Mouse (Mus musculus) forebrain, embryonic 13.5 days (tissue): Measurements from ENCODE around the gene Utrn. TPM values are rescaled to one million over a fixed set of nuclear protein-coding genes. Genes with fewer than 3 reads are reported as not detected.

Experiments
- ATAC-seq: fragments of 200-750 bp; cut with Nextera tagmentation; 2 replicates; pipeline ENCODE4 v1.8.0; 2017
- H3K27ac ChIP-seq: fragments of 300-500 bp; sonication (generic); 2 replicates; pipeline ENCODE4 v1.5.1; 2015; ENCODE audit warnings: inconsistent platforms, mild to moderate bottlenecking, moderate library complexity
- H3K27me3 ChIP-seq: fragments of 300-500 bp; sonication (generic); 2 replicates; pipeline ENCODE4 v1.6.1; 2015; ENCODE audit warnings: mild to moderate bottlenecking, inconsistent platforms
- H3K36me3 ChIP-seq: fragments of 300-500 bp; sonication (generic); 2 replicates; pipeline ENCODE4 v1.6.1; 2015; ENCODE audit warnings: mild to moderate bottlenecking, inconsistent platforms; ENCODE audit not compliant: poor library complexity, severe bottlenecking
- H3K4me1 ChIP-seq: fragments of 300-500 bp; sonication (generic); 2 replicates; pipeline ENCODE4 v1.6.1; 2015; ENCODE audit warnings: inconsistent platforms
- H3K4me2 ChIP-seq: fragments of 300-500 bp; sonication (generic); 2 replicates; pipeline ENCODE4 v1.6.1; 2015; ENCODE audit warnings: inconsistent platforms, mild to moderate bottlenecking, moderate library complexity
- H3K4me3 ChIP-seq: fragments of 300-500 bp; sonication (generic); 2 replicates; pipeline ENCODE4 v1.5.1; 2015; ENCODE audit warnings: mild to moderate bottlenecking, inconsistent platforms
- H3K9ac ChIP-seq: fragments of 300-500 bp; sonication (generic); 2 replicates; pipeline ENCODE4 v1.6.1; 2015; ENCODE audit warnings: mild to moderate bottlenecking, inconsistent platforms
- H3K9me3 ChIP-seq: fragments of 300-500 bp; sonication (generic); replicated peaks from 2 replicates; pipeline ENCODE4 v1.6.1; 2016; ENCODE audit warnings: inconsistent platforms
- WGBS: fragments of 180-500 bp; shearing (Covaris S2); methylation state at CpG from one replicate; pipeline ENCODE4 v1.1.7; 2015; 5-methylcytosine and 5-hydroxymethylcytosine counted together
- polyA plus RNA-seq: library from polyadenylated mRNA; unstranded; fragments of >200 nt; fragmentation: Nextera tagmentation; extraction: Ambion mirVana; gene quantifications from 2 replicates; pipeline ENCODE4 v1.2.1, GENCODE M21; 2015

Utrn gene
- polyA plus RNA-seq, 1 experiment from 2014 or later, result 18.7 TPM

DNA sequence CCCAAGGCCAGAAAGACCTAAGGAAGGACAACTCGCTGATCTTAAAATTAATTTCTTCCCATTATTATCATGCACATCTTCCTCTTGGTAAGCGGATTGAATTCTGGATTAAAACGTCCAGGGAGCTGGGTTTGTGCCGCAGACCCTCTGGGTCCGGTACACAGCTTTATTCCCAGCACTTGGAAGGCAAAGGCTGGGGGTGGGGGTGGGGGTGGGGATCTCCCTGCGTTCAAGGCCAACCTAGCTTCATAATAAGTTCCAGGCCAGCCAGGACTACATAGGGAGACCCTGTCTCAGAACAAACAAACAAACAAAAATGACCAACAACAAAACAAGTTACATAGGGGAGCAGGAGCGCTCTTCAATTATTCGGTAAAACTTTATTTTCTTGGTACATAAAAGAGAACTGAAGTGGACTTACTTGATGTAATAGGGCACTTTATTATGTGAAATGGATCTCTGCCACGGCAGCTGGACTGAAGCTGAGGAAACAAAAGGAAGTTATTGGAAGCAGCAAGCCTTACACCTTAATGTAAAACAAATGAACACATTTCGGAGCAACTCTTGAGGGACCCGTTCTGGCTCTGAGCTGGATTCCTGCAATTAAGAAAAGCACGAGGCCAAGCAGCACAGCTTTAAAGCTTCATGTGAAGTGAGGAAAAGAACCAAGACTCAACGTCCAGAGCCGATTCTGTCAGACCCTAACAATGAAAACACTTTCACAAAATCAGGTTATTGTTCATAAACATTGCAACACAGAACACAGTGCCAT is 394.1 kb downstream of the Utrn start:
- H3K27ac ChIP-seq, result no peak overlapping the region
- no peak for ATAC-seq
- H3K36me3 ChIP-seq, result no peaks in the 10 kb centered on the region
- H3K4me1 ChIP-seq, result no peaks in the 10 kb centered on the region
- H3K27me3 ChIP-seq, result no peaks in the 10 kb centered on the region
- no peak overlapping the region for H3K4me3 ChIP-seq
- 73% methylated on average over 14 of the region's 14 CpGs for WGBS
- H3K9me3 ChIP-seq, result no peaks in the 10 kb centered on the region
- H3K4me2 ChIP-seq, result no peak overlapping the region
- H3K9ac ChIP-seq, result no peak overlapping the region

- H3K4me2 ChIP-seq, result no peak overlapping the region
- no peaks in the 10 kb centered on the region for H3K9me3 ChIP-seq
- H3K4me3 ChIP-seq, result no peak overlapping the region
- ATAC-seq, result no peak
- H3K4me1 ChIP-seq, result peaks cover 4% of the 10 kb centered on the region; the same call in 1 of the 2 replicates
- 85% methylated on average over 5 of the region's 5 CpGs for WGBS
- H3K9ac ChIP-seq, result no peak overlapping the region
- no peak overlapping the region for H3K27ac ChIP-seq
- no peaks in the 10 kb centered on the region for H3K27me3 ChIP-seq
- no peaks in the 10 kb centered on the region for H3K36me3 ChIP-seq
Observed at GRCm38 (mm10) chr10:12469391-12470057, 399.6 kb downstream of the Utrn start.

- Histone ChIP-seq H3K4me1 (peaks cover 4% of the 10 kb centered on the region; the same call in 1 of the 2 replicates), H3K4me2 (no peak overlapping the region), H3K4me3 (no peak overlapping the region), H3K9me3 (no peaks in the 10 kb centered on the region), H3K27ac (no peak overlapping the region), H3K9ac (no peak overlapping the region), H3K27me3 (no peaks in the 10 kb centered on the region), H3K36me3 (no peaks in the 10 kb centered on the region)
- WGBS, result 26% methylated on average over 2 of the region's 2 CpGs
- ATAC-seq, result 0 out of 2 replicates have a peak, but pooled peaks have one; percentile 41
Observed at GRCm38 (mm10) chr10:12467544-12467943, 401.6 kb downstream of the Utrn start.

- H3K4me3 ChIP-seq, result no peak overlapping the region
- ATAC-seq, result no peak
- H3K9ac ChIP-seq, result no peak overlapping the region
- no peak overlapping the region for H3K27ac ChIP-seq
- H3K36me3 ChIP-seq, result no peaks in the 10 kb centered on the region
- no peaks in the 10 kb centered on the region for H3K4me1 ChIP-seq
- H3K4me2 ChIP-seq, result no peak overlapping the region
- no peaks in the 10 kb centered on the region for H3K9me3 ChIP-seq
- no peaks in the 10 kb centered on the region for H3K27me3 ChIP-seq
Observed at GRCm38 (mm10) chr10:12460945-12461344, 408.2 kb downstream of the Utrn start.

DNA sequence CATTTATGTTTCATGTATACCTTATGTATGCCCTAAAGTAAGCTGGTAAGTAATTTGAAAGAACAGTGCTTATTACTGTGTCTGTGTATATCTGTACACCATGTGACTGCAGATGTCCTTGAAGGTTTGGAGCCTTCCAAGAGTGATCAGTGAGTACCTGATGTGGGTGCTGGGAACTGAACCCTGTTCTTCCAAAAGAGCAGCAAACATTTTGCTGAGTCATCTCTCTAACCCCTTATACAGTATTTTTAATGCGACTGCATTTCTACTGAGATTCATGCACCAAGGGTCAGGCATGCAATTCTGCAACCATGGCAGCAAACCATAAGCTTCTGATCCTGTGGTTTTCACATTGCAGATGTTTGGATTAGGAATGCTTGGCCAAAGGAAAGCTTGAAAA is 412.3 kb downstream of the Utrn start:
- H3K36me3 ChIP-seq, result no peaks in the 10 kb centered on the region
- no peaks in the 10 kb centered on the region for H3K9me3 ChIP-seq
- ATAC-seq, result no peak
- H3K4me1 ChIP-seq, result no peaks in the 10 kb centered on the region
- H3K4me3 ChIP-seq, result no peak overlapping the region
- H3K9ac ChIP-seq, result no peak overlapping the region
- H3K4me2 ChIP-seq, result no peak overlapping the region
- 88% methylated on average over 1 of the region's 1 CpGs for WGBS
- no peaks in the 10 kb centered on the region for H3K27me3 ChIP-seq
- H3K27ac ChIP-seq, result no peak overlapping the region

GRCm38 (mm10) chr10:12452641-12453040 is 416.5 kb downstream of the Utrn start:
- Histone ChIP-seq H3K27me3 (no peaks in the 10 kb centered on the region), H3K4me3 (no peak overlapping the region), H3K27ac (no peak overlapping the region), H3K9me3 (no peaks in the 10 kb centered on the region), H3K9ac (no peak overlapping the region), H3K4me2 (no peak overlapping the region), H3K4me1 (no peaks in the 10 kb centered on the region), H3K36me3 (no peaks in the 10 kb centered on the region)
- ATAC-seq, result no peak
- WGBS, result 87% methylated on average over 2 of the region's 2 CpGs

DNA sequence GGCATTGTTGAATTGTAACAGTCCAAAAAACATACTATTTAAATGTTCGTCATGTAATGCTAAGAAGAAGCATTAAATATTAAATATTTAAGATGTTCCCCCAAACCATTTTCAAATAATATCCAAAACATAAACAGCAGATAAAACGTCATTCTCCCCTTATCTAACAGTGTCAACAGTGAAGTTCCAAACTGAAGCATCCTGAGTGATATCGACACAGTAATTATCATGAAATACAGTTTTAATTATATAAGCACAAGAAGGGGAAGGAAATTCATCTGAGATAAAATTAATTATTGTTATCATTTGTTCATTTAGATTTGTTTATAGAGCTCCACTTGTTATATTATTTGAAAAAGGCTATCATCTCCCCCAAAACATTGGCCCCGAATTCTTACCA is 425.0 kb downstream of the Utrn start:
- ATAC-seq, result no peak
- no peaks in the 10 kb centered on the region for H3K9me3 ChIP-seq
- H3K4me3 ChIP-seq, result no peak overlapping the region
- no peaks in the 10 kb centered on the region for H3K27me3 ChIP-seq
- 92% methylated on average over 4 of the region's 4 CpGs for WGBS
- H3K4me2 ChIP-seq, result no peak overlapping the region
- H3K27ac ChIP-seq, result no peak overlapping the region
- no peaks in the 10 kb centered on the region for H3K36me3 ChIP-seq
- H3K4me1 ChIP-seq, result no peaks in the 10 kb centered on the region
- H3K9ac ChIP-seq, result no peak overlapping the region

DNA sequence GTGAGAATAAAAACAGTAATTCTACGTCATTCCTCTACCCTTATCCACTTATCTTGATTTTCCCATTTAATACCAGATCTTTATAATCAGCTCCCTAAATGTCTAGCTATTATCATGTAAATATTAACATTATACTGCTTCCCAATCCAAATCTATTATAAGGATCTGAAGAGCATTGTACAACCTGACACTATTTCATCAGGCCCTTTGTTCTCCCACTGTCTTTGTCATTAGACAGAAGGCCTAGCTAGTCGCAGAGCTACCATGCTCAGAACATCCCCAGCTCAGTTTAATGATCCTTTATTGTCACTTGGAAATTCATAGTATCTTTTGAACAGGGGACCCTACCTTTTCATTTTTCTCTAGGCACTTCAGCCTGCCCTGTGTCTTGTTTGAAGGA is 436.0 kb downstream of the Utrn start:
- 0 out of 2 replicates have a peak, but pooled peaks have one; percentile 48 for ATAC-seq
- 53% methylated on average over 2 of the region's 2 CpGs for WGBS
- Histone ChIP-seq H3K27ac (no peak overlapping the region), H3K4me1 (no peaks in the 10 kb centered on the region), H3K4me2 (no peak overlapping the region), H3K36me3 (no peaks in the 10 kb centered on the region), H3K9ac (no peak overlapping the region), H3K9me3 (no peaks in the 10 kb centered on the region), H3K27me3 (no peaks in the 10 kb centered on the region), H3K4me3 (no peak overlapping the region)

DNA sequence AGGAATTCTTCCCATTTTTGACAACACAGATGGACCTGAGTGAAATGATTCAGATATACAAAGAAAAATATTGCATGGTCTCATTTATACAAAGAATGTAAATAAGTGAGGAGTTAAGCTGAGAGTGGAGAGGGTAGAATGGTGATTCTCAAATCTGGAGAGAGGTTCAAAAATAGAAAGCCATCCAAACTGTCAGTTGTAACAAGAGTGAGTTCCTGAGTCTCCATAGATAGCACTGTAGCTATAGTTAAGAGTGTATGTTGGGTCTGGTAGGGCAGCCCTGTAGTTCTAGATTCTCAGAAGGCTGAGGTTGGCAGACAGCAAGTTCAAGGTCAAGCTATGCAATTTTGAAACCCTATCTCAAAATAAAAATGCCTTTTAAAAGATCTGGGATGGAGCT is 438.8 kb downstream of the Utrn start:
- no peaks in the 10 kb centered on the region for H3K4me1 ChIP-seq
- no peaks in the 10 kb centered on the region for H3K27me3 ChIP-seq
- H3K4me2 ChIP-seq, result no peak overlapping the region
- no peaks in the 10 kb centered on the region for H3K9me3 ChIP-seq
- ATAC-seq, result no peak
- H3K27ac ChIP-seq, result no peak overlapping the region
- no peaks in the 10 kb centered on the region for H3K36me3 ChIP-seq
- no peak overlapping the region for H3K9ac ChIP-seq
- H3K4me3 ChIP-seq, result no peak overlapping the region

DNA sequence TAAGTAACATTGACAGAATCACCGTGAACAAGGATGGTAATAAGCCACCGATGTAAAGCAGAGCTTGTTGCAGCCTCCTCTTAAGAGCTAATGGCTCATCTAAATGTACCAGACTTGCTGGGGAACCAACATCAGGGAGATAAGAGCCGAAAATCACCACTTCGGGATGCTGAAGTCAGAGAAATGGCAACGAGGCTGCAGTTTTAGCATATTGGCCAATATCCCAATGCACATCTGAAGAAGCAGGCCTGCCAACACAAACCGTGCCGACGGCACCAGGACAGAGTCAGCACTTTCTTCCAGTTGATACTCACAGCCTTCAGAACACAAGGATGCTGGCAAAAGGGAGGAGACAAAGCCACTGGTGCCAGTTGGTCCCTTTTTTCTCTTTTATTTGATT is 442.3 kb downstream of the Utrn start:
- no peaks in the 10 kb centered on the region for H3K4me1 ChIP-seq
- no peak overlapping the region for H3K9ac ChIP-seq
- H3K27me3 ChIP-seq, result no peaks in the 10 kb centered on the region
- H3K4me2 ChIP-seq, result no peak overlapping the region
- no peak overlapping the region for H3K4me3 ChIP-seq
- H3K36me3 ChIP-seq, result no peaks in the 10 kb centered on the region
- no peak overlapping the region for H3K27ac ChIP-seq
- peak; percentile 41; the same call in 1 of the 2 replicates for ATAC-seq
- 88% methylated on average over 8 of the region's 8 CpGs for WGBS
- no peaks in the 10 kb centered on the region for H3K9me3 ChIP-seq

- 49% methylated on average over 2 of the region's 2 CpGs for WGBS
- H3K4me3 ChIP-seq, result no peak overlapping the region
- no peaks in the 10 kb centered on the region for H3K36me3 ChIP-seq
- H3K4me1 ChIP-seq, result no peaks in the 10 kb centered on the region
- no peak overlapping the region for H3K9ac ChIP-seq
- no peaks in the 10 kb centered on the region for H3K9me3 ChIP-seq
- H3K27me3 ChIP-seq, result no peaks in the 10 kb centered on the region
- H3K27ac ChIP-seq, result no peak overlapping the region
- no peak for ATAC-seq
- H3K4me2 ChIP-seq, result no peak overlapping the region
Observed at GRCm38 (mm10) chr10:12424944-12425343, 444.2 kb downstream of the Utrn start.

DNA sequence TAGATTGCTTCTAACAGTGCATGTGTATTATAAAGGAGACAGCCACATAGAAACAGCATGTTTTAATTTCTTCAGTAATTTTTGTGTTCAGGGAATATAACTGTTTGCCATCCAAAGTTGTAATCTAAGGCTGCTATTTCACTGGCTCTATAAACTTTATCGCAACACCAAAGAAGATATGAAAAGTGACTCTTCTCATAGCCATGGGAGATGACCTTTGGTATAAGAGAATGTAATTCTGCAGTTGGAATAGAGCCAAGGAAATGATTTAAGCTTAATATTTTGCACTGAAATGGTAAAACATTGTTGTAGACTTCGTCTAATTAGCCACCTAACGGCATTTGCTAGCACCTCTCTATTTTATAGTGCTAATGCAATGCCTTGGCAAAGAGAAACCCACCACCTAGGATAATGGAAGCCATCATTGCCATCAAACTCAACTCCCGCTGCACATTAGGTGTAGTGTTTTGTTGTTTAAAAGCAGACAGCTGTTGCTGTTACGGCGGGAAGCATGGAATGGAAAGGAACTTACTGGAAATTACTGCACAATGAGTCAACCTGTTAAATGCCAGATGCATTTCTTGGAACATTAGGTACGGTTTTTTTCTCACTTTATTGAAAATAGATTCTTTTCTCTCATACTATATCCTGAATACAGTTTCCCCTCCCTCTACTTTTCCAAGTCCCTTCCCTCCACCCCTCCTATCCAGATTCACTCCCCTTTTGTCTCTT is 445.0 kb downstream of the Utrn start:
- WGBS, result 76% methylated on average over 7 of the region's 7 CpGs
- no peak overlapping the region for H3K4me3 ChIP-seq
- no peaks in the 10 kb centered on the region for H3K36me3 ChIP-seq
- no peak overlapping the region for H3K27ac ChIP-seq
- H3K9me3 ChIP-seq, result no peaks in the 10 kb centered on the region
- no peak for ATAC-seq
- no peaks in the 10 kb centered on the region for H3K27me3 ChIP-seq
- no peaks in the 10 kb centered on the region for H3K4me1 ChIP-seq
- H3K9ac ChIP-seq, result no peak overlapping the region
- no peak overlapping the region for H3K4me2 ChIP-seq
